Mouse (Mus musculus) T-helper 1 cell (primary cell): Measurements from ENCODE around the gene Clasp1.

Experiments used
- in situ Hi-C: fragments of 300-600 bp; cut with MboI, MseI; formaldehyde crosslinking; loops from one replicate; pipeline ENCODE4 v1.15.1; 2025; ENCODE audit warnings: high pct_unique_total_duplicates

The Clasp1 gene

DNA sequence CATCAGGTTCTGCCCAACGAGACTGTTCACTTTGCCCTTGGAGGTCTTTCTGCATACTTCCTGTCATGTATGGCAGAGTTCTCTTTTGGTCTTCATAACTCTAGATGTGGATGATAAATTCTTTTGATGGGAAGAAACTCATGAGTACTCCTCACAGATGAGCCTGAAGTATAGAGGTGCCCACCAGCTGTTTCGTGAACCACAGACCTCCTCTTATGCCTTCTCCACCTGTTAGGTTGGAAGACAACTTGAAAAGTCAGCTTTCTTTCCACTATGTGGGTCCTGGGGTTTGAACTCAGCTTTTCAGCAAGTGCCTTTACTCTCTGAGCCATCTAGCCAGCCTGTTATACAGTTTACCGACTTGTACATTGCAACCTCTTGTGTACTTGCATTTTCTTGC is 57.1 kb downstream of the Clasp1 start:
- in situ Hi-C loops = loop anchor here (25.0 kb wide), 1 partner anchor 1484 kb away; no protein-coding TSS in a partner anchor

DNA sequence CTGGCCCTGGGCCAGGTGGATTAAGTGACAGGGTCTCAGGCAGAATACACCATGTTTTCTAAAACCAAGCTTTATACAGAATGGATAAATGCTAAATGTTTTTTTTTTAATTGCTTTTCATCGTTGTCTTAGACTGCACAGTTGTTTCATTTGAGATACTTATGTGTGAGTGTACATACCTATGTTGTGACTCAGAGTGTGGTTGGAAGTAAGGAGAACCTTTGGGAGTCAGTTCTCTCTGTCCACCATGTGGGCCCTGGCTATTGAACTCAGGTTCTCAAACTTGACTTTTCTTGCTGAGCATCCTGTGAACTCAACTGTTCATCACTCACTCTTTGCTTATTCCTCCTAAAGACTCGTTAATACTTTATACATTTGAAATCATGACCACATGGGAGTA is 58.3 kb downstream of the Clasp1 start:
- in situ Hi-C loops = loop anchor here (25.0 kb wide), 1 partner anchor 1485 kb away; no protein-coding TSS in a partner anchor

DNA sequence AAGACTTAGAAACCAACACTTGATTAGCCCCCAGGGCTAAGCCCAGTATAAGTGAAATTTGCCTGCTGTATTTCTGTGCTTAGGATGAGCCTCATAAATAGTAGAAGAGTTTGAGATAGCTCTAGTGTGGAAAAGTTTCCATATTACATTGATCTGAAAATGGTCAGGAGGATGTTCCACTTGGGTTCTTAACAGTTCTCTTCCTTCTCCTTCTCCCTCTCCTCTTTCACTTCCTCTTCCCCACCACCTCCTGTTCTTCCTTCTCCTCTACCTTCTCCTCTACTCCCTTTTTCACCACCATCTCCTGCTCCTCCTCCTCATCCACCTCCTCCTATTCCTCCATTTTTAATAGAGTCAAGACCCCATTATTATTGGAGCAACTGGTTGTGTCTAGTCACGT is 59.4 kb downstream of the Clasp1 start:
- in situ Hi-C loops = loop anchor here (25.0 kb wide), 1 partner anchor 1486 kb away; no protein-coding TSS in a partner anchor

DNA sequence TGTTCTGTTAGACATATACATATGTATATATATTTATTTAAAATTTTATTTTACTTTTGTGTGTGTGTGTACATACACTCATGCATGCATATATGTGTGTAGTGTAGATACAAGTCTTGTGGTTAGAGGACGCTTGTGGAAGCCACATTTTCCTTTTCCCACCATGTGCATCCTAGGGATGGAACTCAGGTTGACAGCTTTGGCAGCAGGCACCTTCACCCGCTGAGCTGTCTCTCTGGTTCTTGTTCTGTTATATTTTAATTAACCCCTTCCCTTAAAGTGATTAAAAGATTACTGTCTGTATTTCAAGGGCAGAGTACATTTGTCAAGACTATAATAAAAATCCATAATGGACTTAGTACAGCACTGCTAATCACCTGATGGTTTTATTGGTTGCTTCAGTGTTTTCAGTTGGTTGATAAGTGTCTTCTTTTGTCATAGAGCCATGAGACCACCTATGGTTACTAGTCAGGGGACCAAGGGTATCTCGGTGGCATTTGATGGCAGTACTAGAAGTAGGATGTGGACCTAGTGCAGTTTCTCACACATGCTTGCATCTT is 62.1 kb downstream of the Clasp1 start:
- in situ Hi-C loops = no loop called here

DNA sequence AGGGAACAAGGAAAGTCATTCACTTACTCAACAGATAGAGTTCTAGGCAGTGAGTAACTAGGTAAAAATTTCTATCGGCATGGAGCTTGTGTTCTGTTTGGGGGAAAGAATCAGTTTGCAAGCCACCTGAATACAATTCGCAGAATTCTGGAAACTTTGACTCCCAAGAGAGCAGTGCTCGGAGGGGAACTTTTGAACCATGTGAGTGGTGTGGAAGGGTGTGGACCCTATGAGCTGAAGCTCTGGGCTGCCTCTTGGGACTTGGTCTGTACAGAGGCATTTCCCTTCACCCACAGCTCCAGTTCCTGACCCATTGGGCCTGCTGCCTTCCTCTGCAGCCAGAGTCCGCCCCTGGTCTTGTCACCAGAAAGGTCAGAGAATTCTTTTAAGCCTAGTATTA is 64.7 kb downstream of the Clasp1 start:
- in situ Hi-C loops = no loop called here

DNA sequence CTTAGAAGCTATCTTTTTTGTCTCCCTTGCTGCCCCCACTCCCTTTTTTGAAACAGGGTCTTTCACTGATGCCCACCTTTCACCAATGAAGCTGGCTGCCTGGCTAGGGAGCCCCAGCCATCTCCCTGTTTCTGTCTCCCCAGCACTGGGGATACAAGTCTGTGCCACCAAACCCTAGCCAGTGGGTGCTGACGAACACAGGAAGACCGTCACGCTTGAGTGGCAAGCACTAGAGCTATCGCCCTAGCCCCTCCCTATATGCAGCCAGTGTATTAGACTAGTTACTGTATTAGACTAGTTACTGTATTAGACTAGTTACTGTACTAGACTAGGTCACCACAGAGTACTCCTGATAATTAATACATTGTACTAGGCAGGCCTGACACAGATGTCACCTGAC is 66.0 kb downstream of the Clasp1 start:
- in situ Hi-C loops = loop anchor here (5.0 kb wide), 1 partner anchor 63 kb away; no protein-coding TSS in a partner anchor

DNA sequence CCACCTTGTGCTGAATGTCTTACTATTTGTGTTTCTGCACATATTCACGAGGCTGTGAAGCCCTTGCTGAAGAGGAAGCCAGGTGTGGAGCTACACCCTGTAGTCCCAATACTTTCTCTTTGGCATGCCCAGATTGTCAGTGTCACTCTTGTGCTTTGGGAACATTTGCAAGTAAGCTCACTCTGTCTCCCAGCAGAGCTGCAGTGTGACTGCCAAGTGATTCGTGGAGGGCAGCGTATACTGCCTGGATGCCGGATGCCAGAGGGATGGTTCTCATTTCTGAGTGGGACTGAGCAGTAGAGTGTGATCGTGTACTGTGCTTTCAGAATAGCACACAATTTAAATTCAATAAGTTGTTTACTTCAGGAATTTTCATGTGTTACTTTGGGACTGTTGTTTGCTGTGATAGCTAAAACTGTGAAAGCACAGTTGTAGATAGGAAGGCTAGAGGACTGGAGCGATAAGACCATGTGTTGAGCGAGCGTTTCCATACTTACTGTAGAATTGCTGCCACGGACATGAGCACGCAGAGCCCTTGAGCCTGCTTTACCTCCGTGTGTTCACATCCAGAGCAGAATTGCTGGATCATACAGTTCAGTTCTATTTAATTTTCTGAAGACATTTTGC is 68.5 kb downstream of the Clasp1 start:
- in situ Hi-C loops = loop anchor here (5.0 kb wide), 1 partner anchor 65 kb away; no protein-coding TSS in a partner anchor

DNA sequence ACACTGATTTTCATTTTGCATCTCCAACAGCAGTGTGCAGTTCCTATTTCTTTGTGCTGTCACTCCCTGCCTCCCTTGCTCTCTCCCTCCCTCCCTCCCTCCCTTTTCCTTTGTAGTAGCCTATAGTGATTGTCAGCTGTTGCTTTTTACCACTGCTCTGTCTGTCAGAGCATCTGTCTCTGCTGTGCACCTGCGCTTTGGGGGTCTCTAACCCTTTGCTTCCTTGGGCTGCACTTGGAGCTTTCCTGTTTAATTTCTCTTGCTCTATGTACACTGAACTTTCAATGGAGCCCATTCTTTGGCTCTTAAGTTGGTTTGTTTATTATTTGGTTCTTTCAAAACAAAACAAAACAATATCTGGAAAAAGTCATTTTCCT is 69.0 kb downstream of the Clasp1 start:
- in situ Hi-C loops = loop anchor here (5.0 kb wide), 1 partner anchor 66 kb away; no protein-coding TSS in a partner anchor

DNA sequence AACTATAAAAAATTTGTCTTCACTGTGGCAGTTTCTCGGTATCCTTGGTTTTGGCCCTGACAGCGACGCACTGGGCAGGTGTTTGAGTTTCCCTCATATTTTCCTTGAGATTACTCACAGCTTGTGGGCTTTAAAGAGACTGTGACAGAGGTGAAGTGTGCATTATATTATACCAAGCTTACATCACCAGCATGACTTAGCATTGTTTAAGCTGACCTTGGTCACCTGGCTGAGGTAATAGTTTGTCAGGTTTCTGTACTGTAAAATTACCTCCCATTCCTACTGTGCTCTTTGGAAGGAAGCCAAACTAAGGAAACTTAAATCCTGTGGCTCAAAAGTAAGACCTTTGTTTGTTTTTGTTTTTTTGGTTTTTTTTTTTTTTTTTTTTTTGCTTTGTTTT is 69.4 kb downstream of the Clasp1 start:
- in situ Hi-C loops = loop anchor here (5.0 kb wide), 1 partner anchor 66 kb away; no protein-coding TSS in a partner anchor

DNA sequence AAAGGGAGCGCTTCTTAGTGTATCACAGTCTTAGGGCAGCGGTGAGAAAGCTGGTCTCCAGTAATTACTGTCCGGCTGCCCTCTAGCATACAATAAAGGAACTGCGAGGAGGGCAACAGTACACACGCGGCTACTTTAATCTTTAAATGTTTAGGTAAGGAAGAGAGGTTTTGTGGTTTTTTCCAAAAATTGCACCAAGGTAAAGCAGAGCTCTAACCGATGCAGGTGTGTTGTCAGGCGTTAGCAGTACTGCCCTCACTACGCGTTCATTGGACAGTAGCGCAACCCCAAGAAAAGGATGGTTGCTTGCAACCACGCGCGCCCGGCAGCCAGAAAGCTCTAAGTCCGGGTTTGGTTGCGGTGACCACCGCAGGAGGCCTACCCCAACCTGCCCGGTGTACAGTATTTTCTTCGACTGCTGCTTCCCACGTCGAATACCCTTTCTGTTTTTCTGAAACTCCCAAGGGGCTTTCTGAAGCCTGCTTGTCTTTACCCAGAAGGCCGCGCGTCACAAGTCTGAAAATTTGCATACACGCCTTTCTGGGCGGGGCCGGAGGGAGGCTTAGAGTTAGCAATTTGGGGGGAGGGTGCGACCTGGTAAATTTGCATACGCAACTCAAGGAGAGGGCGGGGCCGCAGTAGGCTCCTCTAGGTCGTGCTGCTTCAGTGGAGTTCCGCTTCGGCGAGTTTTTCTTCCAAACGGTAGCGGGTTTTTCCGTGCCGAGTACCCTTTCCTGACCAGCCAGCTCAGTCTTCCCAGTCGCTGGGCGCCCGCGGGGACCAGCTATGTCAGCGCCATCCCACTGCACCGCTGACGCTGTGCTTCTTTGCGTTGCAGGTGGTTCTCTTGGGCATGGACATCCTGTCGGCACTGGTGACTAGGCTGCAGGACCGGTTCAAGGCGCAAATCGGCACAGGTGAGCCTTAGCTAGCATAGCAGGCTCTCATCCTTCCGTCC is 70.4 kb downstream of the Clasp1 start:
- in situ Hi-C loops = loop anchor here (5.0 kb wide), 1 partner anchor 67 kb away; no protein-coding TSS in a partner anchor

DNA sequence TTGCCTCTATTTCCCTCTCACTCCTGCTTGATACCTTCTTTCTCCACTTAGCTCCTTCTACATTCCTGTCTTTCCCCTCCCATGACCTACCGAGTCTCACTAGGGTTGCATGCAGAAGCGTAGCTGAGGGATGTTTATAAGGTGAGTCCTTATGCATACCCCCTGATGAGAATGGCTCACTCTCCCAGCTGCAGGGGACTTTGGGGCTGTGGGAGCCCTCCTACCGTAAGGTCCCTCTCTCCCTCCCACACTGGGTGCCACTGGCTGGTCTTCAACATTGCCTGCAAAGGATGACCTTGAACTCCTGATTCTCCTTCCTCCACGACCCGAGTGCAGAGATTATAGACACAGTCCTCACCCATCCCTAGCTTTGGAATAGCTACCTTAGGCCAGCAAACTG is 71.9 kb downstream of the Clasp1 start:
- in situ Hi-C loops = loop anchor here (10.0 kb wide), 1 partner anchor 86 kb away; no protein-coding TSS in a partner anchor

DNA sequence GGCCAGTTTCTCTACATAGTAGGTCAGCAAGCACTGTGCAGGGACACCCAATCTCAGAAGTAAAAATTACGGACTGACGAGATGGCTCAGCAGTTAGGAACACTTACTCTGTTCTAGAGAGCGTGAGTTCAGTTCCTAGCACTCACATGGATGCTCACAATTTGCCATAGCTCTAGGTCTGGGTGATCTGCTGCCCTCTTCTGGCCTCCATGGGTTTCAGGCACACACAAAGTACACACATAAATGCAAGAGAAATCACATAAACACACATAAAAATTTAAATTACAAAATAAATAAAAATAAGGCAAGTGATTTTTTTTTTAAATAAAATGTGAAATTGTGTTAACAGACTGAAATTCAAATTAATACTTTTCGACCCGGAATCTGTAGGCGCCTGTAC is 77.2 kb downstream of the Clasp1 start:
- in situ Hi-C loops = loop anchor here (5.0 to 10.0 kb wide), 2 partner anchors 91 to 139 kb away; no protein-coding TSS in a partner anchor

DNA sequence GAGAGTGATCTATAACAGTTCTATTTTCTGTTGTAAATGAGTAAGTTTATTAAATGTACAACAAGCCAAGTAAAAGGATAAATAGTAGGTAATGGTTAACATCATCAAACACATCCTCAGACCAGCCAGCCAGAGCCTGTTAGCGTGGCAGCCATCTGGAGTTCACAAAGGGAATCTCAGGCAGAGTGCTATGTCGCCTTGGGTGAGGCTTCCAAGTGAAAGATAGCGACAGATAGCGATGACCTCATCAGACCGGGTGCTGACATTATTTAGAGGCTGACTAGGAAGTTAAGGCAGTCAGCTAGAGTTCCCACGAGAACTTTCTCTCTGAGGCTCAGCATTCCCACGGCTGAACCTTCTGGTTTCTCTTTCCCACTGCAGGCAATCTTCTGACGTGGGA is 83.5 kb downstream of the Clasp1 start:
- in situ Hi-C loops = no loop called here

DNA sequence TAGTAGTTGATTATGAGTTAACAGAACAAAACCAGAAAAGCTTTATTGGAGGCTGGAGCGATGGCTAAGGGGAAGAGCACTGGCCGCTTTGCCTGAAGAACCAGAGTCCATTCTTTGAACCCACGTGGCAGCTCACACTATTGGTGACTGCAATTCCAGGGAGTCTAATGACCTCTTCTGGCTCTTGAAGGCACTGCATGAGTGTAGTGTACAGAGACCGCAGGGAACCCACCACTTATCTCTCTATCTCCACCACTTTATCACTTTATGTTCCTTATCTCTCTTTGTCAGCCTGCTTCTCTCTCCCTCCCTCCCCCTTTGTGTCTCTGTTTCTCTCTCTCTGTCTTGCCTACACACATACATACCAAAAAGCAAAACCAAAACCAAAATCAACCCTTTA is 88.1 kb downstream of the Clasp1 start:
- in situ Hi-C loops = no loop called here

DNA sequence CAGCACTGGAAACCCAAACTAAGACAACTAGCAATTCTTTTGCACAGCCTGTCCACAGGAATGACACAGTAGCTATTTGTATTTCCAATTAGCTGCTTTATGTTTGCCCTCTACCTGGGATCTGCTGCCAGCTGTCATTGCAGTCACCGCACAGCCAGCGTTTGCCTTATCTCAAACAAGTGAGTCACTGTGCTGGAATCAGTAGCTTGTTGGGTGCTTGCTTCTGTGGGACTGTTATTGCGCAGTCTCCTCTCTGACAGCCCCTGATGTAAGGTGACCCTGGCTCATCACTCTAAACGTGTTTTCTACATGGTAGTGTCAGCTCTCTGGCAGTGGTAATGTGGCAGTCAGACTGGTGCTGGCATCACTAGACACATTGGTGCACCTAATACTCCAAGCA is 90.4 kb downstream of the Clasp1 start:
- in situ Hi-C loops = no loop called here

DNA sequence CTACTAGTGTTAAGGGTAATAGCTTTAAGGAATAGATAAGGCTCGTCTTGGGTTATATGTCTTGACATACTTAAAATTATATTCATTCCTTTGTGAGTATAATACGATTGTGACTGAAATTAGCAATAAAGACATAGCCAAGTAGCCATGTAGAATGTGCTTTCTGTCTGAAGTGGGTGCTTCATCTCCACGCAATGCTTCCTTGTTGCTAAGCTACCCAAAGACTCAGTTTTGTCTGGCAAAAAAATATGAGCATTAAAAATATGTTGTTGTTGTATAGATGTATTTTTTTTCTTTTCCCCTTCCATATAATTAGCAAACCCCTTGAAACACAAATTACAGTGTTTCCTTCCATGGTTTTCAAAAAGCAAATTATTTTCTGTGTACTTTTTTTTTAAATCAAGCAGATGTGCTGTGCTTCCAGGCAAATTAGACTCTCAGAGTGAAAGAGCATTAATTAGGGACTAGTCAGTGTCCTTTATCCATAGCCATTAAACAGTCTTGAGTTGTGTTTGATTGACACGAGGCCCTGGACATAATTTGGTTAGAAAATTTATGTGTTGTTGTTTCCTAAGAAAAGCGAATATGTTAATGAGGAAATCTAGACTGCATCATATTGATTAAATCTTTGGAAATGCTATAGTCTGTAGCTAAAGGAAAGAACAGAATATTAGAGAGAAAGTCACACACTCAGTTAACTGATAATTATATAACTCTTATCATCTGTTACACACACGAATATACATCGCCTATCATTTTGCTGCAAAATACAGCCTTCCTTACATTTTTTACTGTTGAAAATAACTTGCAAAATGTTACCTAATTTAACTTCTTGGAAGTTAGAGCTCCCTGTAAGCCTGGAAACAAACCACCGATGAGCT is 91.9 kb downstream of the Clasp1 start:
- in situ Hi-C loops = no loop called here

DNA sequence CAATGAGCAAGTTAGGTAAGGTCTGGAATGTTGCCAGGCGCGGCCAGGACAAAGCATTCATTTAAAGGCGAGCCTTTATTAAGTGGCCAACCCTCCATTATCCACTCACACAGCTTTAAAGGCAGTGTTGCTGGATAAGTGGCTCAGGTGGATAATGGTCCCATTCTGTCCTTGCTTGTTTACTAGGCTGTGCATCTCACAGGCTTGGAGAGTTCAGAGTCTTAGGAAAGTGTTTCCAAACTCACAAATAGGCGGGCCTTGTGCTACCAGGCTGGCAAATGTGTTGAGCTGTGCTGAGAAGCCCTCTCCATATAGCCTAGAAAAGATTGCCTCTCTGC is 92.5 kb downstream of the Clasp1 start:
- in situ Hi-C loops = no loop called here

DNA sequence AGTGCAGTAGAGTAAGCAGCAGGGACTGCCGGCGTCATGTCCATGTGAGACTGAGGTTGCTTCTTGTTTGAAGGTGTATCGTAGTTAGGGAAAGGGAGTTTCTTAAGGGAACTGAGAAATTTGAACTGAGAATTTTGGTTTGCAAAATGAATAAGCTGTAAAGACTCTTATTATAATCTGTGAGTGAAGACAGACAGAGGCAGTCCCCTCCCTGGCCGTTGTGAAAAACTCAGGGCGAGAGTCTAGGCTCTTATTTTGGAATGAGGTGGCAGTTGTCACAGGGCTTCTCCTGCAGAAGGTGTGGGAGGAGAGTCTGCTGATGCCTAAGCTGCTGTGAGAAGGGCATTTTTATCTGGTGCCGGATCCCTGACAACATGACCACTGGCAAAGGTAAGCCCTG is 92.8 kb downstream of the Clasp1 start:
- in situ Hi-C loops = no loop called here

DNA sequence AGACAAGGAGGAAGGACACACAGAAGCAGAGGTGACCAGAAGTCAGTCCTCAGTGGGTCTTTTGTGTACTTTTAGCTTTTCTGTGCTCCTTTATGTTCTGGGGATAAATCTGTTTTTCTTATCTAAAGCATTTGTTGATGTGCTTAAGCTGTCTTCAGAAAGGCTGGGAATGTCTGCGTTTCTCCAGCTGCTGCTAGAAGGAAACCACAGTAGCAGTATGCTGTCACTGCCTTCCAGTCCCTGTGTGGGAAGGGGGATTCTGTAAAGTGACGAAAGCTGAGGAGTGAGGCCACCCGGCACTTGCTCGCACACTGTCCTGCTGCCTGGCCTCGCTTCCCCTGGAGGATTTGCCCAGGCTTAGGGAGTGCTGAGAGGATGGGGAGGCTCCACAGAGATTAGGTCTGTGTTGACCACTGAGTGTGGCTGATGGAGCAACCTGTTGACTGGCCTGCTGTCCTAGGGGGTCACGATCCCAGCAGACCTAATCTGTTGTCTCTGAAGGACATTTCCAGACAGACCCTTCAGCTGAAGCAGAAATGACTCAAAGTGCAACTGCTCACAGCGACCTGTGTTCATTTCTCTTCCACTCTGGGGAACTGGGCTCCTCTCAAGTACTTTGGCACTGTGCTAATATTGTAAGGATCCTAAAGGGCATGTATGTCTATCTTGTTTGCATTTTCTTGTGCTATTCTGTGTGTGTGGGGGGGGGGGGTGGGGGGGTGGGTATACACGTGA is 93.6 kb downstream of the Clasp1 start:
- in situ Hi-C loops = no loop called here

DNA sequence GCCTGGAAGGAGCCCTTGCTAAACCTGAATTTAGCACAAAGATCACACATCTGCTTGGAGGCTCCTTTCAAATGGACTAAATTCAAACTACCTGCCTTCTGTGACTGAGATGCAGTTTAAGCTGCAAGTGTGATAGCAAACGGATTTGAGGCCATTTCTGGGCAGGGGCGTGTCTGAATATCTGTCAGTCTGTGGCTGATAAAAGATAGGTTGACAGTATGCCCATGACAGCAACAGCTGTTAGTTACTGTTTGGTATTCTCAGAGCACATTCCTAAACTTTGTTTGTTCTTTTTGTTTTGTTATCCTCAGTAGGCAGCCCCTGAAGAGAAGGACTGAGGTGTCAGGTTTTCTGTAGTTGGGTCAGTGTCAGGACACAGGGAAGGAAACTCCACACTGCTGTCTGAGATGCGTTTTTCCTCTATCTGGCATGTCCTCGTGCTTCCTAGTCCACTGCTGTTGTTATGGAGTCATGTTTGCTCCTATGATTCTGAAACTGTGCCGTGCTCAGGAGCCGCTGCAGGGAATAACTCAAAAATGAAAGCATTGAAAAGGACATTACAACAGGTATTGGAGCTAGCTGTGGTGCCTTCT is 94.7 kb downstream of the Clasp1 start:
- in situ Hi-C loops = no loop called here
